Mouse (Mus musculus) testis, adult 2 months (tissue): ENCODE measurements at regions not wholly inside any gene's neighbourhood (a gene's known extent, or its start where the extent isn't known, plus 50 kb on each side); places are given as distances from the start of the nearest gene placed in this dataset.

Experiments
- H3K27ac ChIP-seq: fragments of 200-500 bp; 2 replicates; pipeline ENCODE4 v1.5.1; 2012; ENCODE audit warnings: low read depth, low read length; ENCODE audit not compliant: control insufficient read depth, insufficient read depth
- H3K27me3 ChIP-seq: fragments of 200-500 bp; 2 replicates; pipeline ENCODE4 v1.6.1; 2012; ENCODE audit warnings: mild to moderate bottlenecking, low read length, moderate library complexity; ENCODE audit not compliant: control insufficient read depth, insufficient read depth
- H3K36me3 ChIP-seq: fragments of 200-500 bp; 2 replicates; pipeline ENCODE4 v1.6.1; 2012; ENCODE audit warnings: mild to moderate bottlenecking, low read length; ENCODE audit not compliant: control insufficient read depth, insufficient read depth
- H3K4me1 ChIP-seq: fragments of 200-500 bp; 2 replicates; pipeline ENCODE4 v1.6.1; 2012; ENCODE audit warnings: low read length; ENCODE audit not compliant: control insufficient read depth, insufficient read depth
- H3K4me3 ChIP-seq: fragments of 200-500 bp; 2 replicates; pipeline ENCODE4 v1.5.1; 2012; ENCODE audit warnings: low read depth, mild to moderate bottlenecking, low read length, moderate library complexity, mixed read lengths; ENCODE audit not compliant: control insufficient read depth
- CTCF ChIP-seq: fragments of 200-500 bp; IDR thresholded peaks from 2 replicates; pipeline ENCODE4 v1.5.1; 2012; ENCODE audit warnings: low read depth, mild to moderate bottlenecking, inconsistent platforms, low read length, moderate library complexity; ENCODE audit not compliant: control insufficient read depth, insufficient read depth, insufficient replicate concordance
- POLR2A ChIP-seq: fragments of 200-500 bp; IDR thresholded peaks from 2 replicates; pipeline ENCODE4 v1.6.1; 2012; ENCODE audit warnings: low read depth, mild to moderate bottlenecking, inconsistent platforms, low read length, moderate library complexity; ENCODE audit not compliant: control insufficient read depth

DNA sequence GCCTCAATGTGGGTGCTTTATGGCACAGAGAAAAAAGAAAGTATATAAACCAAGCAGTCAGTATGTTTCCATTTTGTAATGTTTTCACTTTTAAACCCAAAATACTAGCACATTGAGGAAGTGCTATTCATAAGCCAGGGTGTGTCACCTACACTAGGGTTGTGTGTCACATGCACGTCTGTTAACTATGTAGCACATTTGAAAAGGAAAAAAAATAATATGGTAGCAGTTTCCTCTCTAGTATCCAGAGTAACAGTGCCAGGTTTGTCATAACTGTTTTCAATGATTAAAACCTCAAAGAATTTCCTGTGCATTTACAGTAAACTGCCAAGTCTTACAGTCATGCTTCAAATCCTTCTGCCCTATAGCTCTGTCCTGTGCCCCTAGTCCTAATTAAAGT lies 424.8 kb downstream of the Tmem161b start:
- H3K27ac ChIP-seq = no peak overlapping the region
- no peaks in the 10 kb centered on the region for H3K36me3 ChIP-seq
- no peak overlapping the region for H3K4me3 ChIP-seq
- TF ChIP-seq POLR2A = no peak
- TF ChIP-seq CTCF = no peak
- H3K27me3 ChIP-seq = no peaks in the 10 kb centered on the region
- no peaks in the 10 kb centered on the region for H3K4me1 ChIP-seq

DNA sequence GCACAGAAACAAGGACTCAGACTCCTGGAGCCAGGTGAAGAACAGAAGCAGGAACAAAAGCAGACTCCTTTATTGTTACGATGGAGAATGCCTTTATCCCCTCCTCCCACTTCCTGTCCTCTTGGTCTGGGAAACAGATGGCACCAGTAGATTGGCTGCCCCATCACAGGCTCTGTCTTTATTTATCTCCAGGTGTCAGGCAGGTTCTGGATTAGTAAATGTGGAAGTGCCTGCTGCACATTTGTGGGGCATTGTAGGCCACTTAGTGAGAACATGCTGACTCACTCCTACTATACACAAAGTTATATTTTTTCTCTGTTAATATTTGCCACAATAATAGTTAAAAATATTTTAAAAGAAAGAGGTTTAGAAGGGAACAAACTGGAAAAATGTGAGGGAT lies 426.0 kb downstream of the Tmem161b start:
- no peaks in the 10 kb centered on the region for H3K27me3 ChIP-seq
- TF ChIP-seq POLR2A (no peak), CTCF (no peak)
- H3K27ac ChIP-seq = no peak overlapping the region
- no peaks in the 10 kb centered on the region for H3K4me1 ChIP-seq
- no peaks in the 10 kb centered on the region for H3K36me3 ChIP-seq
- no peak overlapping the region for H3K4me3 ChIP-seq

DNA sequence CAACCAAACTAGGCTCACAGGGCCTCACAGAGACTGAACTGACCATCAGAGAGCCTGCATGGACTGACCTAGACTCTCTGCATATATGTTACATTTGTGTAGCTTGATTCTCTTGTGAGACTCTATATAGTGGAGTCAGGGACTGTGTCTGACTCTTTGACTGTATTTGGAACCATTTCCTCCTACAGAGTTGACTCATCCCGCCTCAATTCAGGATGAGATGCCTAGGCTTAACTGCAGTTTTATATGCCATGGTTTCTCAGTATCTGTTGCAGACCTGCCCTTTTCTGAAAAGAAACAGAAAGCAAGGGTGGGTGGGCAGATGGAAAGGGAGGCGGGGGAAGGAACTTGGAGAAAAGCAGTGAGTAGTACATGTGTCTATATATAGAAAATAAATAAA lies 441.9 kb downstream of the Tmem161b start:
- Histone ChIP-seq H3K36me3 (no peaks in the 10 kb centered on the region), H3K4me3 (no peak overlapping the region), H3K27ac (no peak overlapping the region), H3K27me3 (no peaks in the 10 kb centered on the region), H3K4me1 (no peaks in the 10 kb centered on the region)
- no peak for TF ChIP-seq CTCF
- no peak for TF ChIP-seq POLR2A

DNA sequence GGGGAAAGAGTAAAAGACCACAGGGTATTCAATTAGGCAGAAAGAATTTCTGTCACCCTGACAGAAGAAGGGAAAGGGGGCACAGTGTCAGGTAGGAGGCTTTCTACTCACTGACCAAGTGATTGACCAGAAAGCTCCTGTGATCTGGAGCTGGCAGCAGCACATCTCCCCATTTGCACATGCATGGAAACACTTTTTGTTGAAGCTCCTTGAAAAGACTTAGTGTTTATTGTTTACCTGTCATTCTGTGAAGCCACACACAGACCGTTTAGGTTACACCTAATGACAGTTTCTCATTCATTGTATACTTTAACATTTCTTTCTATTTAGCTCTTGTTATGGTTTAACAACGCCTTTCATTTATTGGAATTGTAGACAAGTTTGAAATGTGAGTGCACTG lies 458.9 kb downstream of the Tmem161b start:
- Histone ChIP-seq H3K36me3 (no peaks in the 10 kb centered on the region), H3K4me3 (no peak overlapping the region), H3K4me1 (no peaks in the 10 kb centered on the region), H3K27me3 (no peaks in the 10 kb centered on the region), H3K27ac (no peak overlapping the region)
- TF ChIP-seq POLR2A (no peak), CTCF (no peak)

DNA sequence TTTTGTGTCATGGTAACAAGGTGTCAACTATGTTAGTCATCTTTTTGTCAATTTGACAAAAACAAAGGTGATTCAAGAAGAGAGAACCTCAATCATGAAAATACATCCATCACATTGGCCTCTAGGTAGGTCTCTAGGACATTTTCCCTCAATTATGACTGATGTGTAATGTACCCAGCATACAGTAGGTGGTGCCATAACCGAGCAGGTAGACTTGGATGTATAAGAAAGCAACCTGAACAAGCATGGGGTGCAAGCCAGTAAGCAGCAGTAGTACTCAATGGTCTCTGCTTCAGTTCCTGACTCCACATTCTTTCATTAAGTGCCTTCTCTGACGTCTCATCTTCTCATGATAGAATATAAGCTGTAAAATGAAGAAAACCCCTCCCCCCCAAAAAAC lies 463.8 kb downstream of the Tmem161b start:
- Histone ChIP-seq H3K4me3 (no peak overlapping the region), H3K27ac (no peak overlapping the region), H3K27me3 (no peaks in the 10 kb centered on the region), H3K4me1 (no peaks in the 10 kb centered on the region), H3K36me3 (no peaks in the 10 kb centered on the region)
- TF ChIP-seq POLR2A (no peak), CTCF (no peak)

DNA sequence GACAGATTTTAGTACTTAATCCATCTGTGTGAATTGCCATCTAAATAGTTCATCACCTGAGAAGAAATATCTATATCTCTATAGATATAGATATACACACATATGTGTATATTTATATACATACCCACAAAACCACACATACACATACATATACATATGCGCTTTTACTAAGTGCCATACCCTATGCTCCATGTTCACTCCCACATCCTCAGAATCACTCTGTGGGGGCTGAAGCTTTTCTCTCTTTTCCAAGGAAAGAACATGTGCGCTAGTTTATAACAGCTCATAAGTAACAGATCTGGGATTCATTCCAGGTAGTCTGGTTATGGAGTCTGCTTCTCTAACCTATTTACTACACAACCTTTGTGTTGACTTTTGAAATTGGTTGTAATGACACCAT lies 471.4 kb downstream of the Tmem161b start:
- no peaks in the 10 kb centered on the region for H3K36me3 ChIP-seq
- no peak overlapping the region for H3K27ac ChIP-seq
- no peak overlapping the region for H3K4me3 ChIP-seq
- H3K4me1 ChIP-seq = no peaks in the 10 kb centered on the region
- no peaks in the 10 kb centered on the region for H3K27me3 ChIP-seq
- TF ChIP-seq POLR2A (no peak), CTCF (no peak)

DNA sequence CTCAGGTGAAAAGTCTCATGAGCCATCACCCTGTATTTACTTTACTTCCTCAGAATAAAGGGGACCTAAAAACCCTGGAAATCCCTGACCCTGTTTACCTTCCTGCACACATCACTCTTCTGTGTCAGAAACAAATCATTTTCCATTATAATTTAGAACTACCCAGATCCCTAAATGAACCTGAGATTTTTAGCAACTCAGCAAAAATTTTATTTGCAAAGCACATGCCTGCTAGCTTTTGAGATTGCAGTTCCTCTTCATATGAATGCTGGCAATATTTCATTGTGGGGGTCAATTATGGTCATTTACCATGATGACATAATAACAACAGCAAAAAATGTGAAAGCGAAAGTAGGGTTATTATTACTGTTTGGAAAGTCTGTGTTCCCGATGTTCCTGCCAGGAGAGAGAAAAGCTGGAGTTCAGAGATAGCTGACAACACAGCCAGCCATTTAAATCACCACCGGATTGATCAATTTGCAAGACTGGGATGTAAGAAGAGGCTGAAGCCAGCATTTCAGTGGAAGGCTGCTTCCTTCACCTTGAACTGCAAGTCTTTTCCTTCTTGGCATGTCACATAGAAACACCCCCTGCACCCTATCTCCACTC lies 476.5 kb downstream of the Tmem161b start:
- Histone ChIP-seq H3K27me3 (no peaks in the 10 kb centered on the region), H3K4me1 (no peaks in the 10 kb centered on the region), H3K36me3 (no peaks in the 10 kb centered on the region), H3K27ac (no peak overlapping the region), H3K4me3 (no peak overlapping the region)
- TF ChIP-seq CTCF = no peak
- no peak for TF ChIP-seq POLR2A

DNA sequence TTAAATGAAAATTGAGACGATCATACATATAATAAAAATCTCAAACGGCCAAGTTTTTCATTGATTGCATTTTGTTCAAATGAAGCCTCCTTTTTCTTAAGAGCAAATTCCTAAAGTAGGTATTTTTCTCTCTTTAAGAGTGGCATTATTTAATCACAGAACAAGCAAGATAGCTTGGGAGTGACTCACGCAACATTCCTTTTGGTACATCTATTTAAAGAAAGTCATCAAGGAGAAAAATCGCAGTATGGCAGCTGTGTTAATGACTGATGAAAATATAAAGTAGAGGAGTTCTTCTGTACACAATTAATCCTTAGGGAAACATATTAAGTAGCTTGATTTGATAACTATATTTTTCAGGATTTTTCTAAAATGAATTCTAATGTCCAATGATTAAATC lies 448.0 kb upstream of the Ccnh start:
- Histone ChIP-seq H3K27me3 (no peaks in the 10 kb centered on the region), H3K36me3 (no peaks in the 10 kb centered on the region), H3K27ac (no peak overlapping the region), H3K4me1 (no peaks in the 10 kb centered on the region), H3K4me3 (no peak overlapping the region)
- TF ChIP-seq CTCF = no peak
- no peak for TF ChIP-seq POLR2A
